Mouse (Mus musculus): ENCODE data around the gene Lrrfip2.

Lrrfip2 gene
- long read RNA-seq, experiment 1, transcript Lrrfip2-205 (15 exons, 1,839 nt): major isoform, 27 of 49 reads
- long read RNA-seq, experiment 1, partial matches to known transcripts: 5 of 49 reads
- long read RNA-seq, experiment 1, other reads (novel, unspliced or antisense): 16 of 49 reads
- long read RNA-seq, experiment 2, transcript Lrrfip2-205 (15 exons, 1,839 nt): major isoform, 14 of 37 reads
- long read RNA-seq, experiment 2, partial matches to known transcripts: 9 of 37 reads
- long read RNA-seq, experiment 2, other reads (novel, unspliced or antisense): 14 of 37 reads

GRCm38 (mm10) chr9:111117126-111117642 lies at the start of gene Lrrfip2:
Gene Lrrfip2, plus strand, starts transcription at chr9:111117592.
- intact Hi-C loops (cut with DNase I): no loop called here

GRCm38 (mm10) chr9:111070546-111070961 lies 46.8 kb upstream of the Lrrfip2 start:
- intact Hi-C loops (cut with DNase I): loop anchor here (5.0 kb wide), 1 partner anchor 148 kb away; no protein-coding TSS in a partner anchor

GRCm38 (mm10) chr9:111072175-111072574 lies 45.2 kb upstream of the Lrrfip2 start:
- intact Hi-C loops (cut with DNase I): loop anchor here (2.0 to 5.0 kb wide), 2 partner anchors 75 to 150 kb away; no protein-coding TSS in a partner anchor

- intact Hi-C loops (cut with DNase I): loop anchor here (2.0 to 5.0 kb wide), 2 partner anchors 76 to 151 kb away; no protein-coding TSS in a partner anchor
Measured at GRCm38 (mm10) chr9:111072971-111073370, 44.4 kb upstream of the Lrrfip2 start.

GRCm38 (mm10) chr9:111077745-111078144 lies 39.6 kb upstream of the Lrrfip2 start:
- intact Hi-C loops (cut with DNase I): no loop called here

- intact Hi-C loops (cut with DNase I): no loop called here
Measured at GRCm38 (mm10) chr9:111080801-111081200, 36.6 kb upstream of the Lrrfip2 start.

- intact Hi-C loops (cut with DNase I): no loop called here
Measured at GRCm38 (mm10) chr9:111081765-111082164, 35.6 kb upstream of the Lrrfip2 start.

GRCm38 (mm10) chr9:111085329-111085728 lies 32.1 kb upstream of the Lrrfip2 start:
- intact Hi-C loops (cut with DNase I): no loop called here

GRCm38 (mm10) chr9:111086137-111086536 lies 31.3 kb upstream of the Lrrfip2 start:
- intact Hi-C loops (cut with DNase I): no loop called here

- intact Hi-C loops (cut with DNase I): no loop called here
Measured at GRCm38 (mm10) chr9:111086995-111087606, 30.3 kb upstream of the Lrrfip2 start.

- intact Hi-C loops (cut with DNase I): no loop called here
Measured at GRCm38 (mm10) chr9:111087960-111088359, 29.4 kb upstream of the Lrrfip2 start.

- intact Hi-C loops (cut with DNase I): no loop called here
Measured at GRCm38 (mm10) chr9:111088886-111089285, 28.5 kb upstream of the Lrrfip2 start.

- intact Hi-C loops (cut with DNase I): loop anchor here (10.0 kb wide), 1 partner anchor 132 kb away; no protein-coding TSS in a partner anchor
Measured at GRCm38 (mm10) chr9:111092657-111093056, 24.7 kb upstream of the Lrrfip2 start.

- intact Hi-C loops (cut with DNase I): loop anchor here (10.0 kb wide), 1 partner anchor 132 kb away; no protein-coding TSS in a partner anchor
Measured at GRCm38 (mm10) chr9:111093094-111093493, 24.3 kb upstream of the Lrrfip2 start.

- intact Hi-C loops (cut with DNase I): loop anchor here (10.0 kb wide), 1 partner anchor 130 kb away; no protein-coding TSS in a partner anchor
Measured at GRCm38 (mm10) chr9:111094626-111095025, 22.8 kb upstream of the Lrrfip2 start.

- intact Hi-C loops (cut with DNase I): loop anchor here (10.0 kb wide), 1 partner anchor 129 kb away; no protein-coding TSS in a partner anchor
Measured at GRCm38 (mm10) chr9:111095710-111096109, 21.7 kb upstream of the Lrrfip2 start.

- intact Hi-C loops (cut with DNase I): loop anchor here (10.0 kb wide), 1 partner anchor 128 kb away; no protein-coding TSS in a partner anchor
Measured at GRCm38 (mm10) chr9:111096419-111097326, 20.7 kb upstream of the Lrrfip2 start.

GRCm38 (mm10) chr9:111097543-111097942 lies 19.8 kb upstream of the Lrrfip2 start:
- intact Hi-C loops (cut with DNase I): loop anchor here (10.0 kb wide), 1 partner anchor 127 kb away; no protein-coding TSS in a partner anchor

GRCm38 (mm10) chr9:111100406-111100805 lies 17.0 kb upstream of the Lrrfip2 start:
- intact Hi-C loops (cut with DNase I): no loop called here

- intact Hi-C loops (cut with DNase I): no loop called here
Measured at GRCm38 (mm10) chr9:111103293-111103692, 14.1 kb upstream of the Lrrfip2 start.

- intact Hi-C loops (cut with DNase I): no loop called here
Measured at GRCm38 (mm10) chr9:111103893-111104292, 13.5 kb upstream of the Lrrfip2 start.

Measured in adrenal gland (tissue).